Mouse (Mus musculus) embryonic fibroblast, embryonic 13.5 days (primary cell): ENCODE measurements at regions not wholly inside any gene's neighbourhood (a gene's known extent, or its start where the extent isn't known, plus 50 kb on each side); places are given as distances from the start of the nearest gene placed in this dataset.

ENCODE experiments used
- H3K27ac ChIP-seq: 2 replicates; pipeline ENCODE4 v1.5.1; 2012; ENCODE audit warnings: low read length, control low read depth, inconsistent platforms; ENCODE audit not compliant: insufficient read depth
- H3K4me1 ChIP-seq: 2 replicates; pipeline ENCODE4 v1.6.1; 2011; ENCODE audit warnings: low read length; ENCODE audit not compliant: control insufficient read depth, insufficient read depth
- H3K4me3 ChIP-seq: 2 replicates; pipeline ENCODE4 v1.5.1; 2011; ENCODE audit warnings: mild to moderate bottlenecking, control low read depth, low read length; ENCODE audit not compliant: insufficient read depth
- CTCF ChIP-seq: IDR thresholded peaks from 2 replicates; pipeline ENCODE4 v1.5.1; 2011; ENCODE audit warnings: mild to moderate bottlenecking, control low read depth, low read length, moderate library complexity, borderline replicate concordance; ENCODE audit not compliant: insufficient read depth
- POLR2A ChIP-seq: IDR thresholded peaks from 2 replicates; pipeline ENCODE4 v1.6.1; 2011; ENCODE audit warnings: low read depth, mild to moderate bottlenecking, control low read depth, low read length, moderate library complexity

DNA sequence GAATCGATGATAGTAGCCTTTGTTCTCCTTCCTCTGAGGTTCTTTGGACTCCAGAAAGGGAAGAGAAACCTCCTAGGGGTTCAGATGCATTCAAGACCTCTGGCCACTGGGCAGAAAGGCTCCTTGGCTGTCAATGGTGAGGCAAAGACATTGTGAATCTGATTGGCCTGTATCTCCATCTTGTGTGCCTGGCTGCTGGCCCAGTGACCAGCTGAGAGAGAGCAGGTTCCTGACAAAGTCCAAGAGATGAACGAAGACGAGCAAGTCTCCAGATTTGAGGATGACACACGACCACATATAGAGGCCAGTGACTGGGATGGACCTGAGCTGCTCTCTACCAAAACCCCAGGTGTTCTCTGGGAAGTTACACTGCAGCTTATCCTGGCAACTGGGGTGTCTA lies 305.4 kb upstream of the Zmiz1 start:
- Histone ChIP-seq H3K4me3 (no peak overlapping the region), H3K27ac (no peak overlapping the region), H3K4me1 (no peaks in the 10 kb centered on the region; the same call in 1 of the 2 replicates)
- TF ChIP-seq POLR2A = no peak
- TF ChIP-seq CTCF = no peak

DNA sequence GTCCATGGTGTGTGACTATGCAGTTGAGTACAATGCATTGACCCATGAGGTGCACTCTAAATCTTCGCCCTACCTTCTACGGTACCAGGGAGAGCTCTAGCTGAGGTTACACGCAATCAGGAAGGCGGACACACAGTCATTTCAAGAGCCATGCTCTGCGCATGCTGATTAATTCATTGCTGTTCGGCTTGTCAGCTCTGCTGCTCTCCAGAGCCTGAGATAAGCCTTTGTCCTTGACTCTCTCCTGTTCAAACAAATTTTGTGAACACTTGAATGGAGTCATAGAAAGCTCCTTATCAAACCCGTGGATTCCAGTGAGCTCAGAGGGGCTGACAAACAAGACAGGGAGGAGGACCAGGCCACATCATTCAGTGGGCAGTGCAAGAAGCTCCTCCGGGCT lies 304.8 kb upstream of the Zmiz1 start:
- H3K4me3 ChIP-seq = no peak overlapping the region
- TF ChIP-seq POLR2A = no peak
- no peak for TF ChIP-seq CTCF
- no peaks in the 10 kb centered on the region; the same call in 1 of the 2 replicates for H3K4me1 ChIP-seq
- no peak overlapping the region for H3K27ac ChIP-seq

DNA sequence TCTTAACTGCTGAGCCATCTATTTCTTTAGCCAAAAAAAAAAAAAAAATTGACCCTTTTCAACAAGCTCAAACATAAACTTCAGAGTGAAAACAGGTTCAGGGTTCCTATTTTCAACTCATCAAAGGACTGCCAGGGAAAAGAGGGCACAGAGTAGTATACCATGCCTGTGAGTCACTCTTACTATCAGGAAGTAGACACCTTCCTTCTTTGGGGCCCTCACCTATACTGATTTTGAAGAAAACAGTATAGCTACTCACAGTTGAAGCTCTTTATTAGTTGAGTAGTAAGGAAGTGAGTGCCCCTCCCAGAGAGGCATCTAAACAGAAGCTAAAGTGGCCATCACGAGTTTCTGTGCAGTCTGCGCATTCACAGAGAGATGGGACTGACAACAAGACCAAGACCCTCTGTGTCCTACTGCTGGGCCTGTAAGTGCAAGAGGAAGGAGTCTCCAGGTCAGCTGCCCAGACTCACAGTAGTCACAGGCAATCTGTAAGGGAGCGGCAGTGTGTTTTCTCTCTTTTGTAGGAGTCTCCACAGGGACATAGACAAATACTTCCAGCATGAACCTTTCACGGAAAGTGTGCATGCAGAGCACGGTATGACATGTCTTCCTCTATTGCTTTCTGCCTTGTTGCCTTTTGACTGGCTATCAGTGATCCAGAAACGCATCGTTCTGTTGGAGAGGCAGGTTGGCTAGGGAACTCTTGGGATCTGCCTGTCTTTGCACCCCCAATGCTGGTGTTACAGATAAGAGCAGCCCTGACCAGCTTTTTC lies 303.8 kb upstream of the Zmiz1 start:
- Histone ChIP-seq H3K4me3 (no peak overlapping the region), H3K4me1 (no peaks in the 10 kb centered on the region; the same call in 1 of the 2 replicates), H3K27ac (no peak overlapping the region)
- no peak for TF ChIP-seq POLR2A
- no peak for TF ChIP-seq CTCF

DNA sequence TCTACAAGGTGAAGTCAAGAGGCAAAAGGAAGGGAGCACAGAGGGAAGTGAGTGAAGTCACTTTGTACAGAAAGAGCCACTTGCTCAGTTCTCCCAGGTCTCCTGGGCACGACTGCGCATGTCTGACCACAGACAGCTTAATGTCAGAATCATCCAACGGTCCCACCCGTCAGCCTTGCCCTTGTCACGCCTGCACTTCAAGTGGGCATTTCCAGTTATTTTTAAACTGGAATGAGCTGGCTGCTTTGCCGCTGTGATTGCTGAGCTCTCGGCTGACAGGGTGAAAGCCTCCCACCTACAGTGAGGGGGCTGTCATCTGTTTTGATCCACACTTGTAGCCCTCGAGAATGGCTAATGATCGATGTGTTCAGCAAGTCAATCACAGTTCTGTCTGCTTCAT lies 302.8 kb upstream of the Zmiz1 start:
- TF ChIP-seq CTCF (no peak), POLR2A (no peak)
- no peak overlapping the region for H3K27ac ChIP-seq

DNA sequence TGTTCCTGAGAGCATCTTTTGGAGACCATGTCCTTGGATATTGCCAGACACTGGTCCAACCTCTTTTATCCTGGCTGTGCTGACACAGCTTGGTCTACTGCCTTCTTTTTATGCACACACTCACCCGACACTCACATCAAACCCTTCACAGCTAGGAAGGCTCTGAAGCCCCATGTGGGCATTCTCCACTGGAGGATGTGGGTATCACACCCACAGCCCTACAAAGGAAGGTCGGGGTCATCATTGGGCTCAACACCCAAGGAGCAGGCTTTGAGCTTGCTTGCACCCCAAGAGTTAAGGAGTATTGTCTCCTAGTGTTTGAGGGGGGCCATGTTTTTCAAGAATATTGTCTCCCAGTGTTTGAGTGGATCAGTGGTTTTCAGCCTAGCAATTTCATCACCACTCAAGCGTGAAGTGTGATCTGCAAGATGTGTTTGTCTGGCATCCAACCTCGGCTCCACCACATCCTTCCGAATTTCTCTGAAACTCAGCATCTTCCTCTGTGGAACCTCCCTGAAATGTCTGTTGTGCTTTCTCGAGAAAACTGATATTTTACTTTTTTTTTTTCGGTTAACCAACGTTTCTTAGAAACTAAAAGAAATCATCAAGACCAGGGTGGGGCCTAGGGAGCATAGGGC lies 297.2 kb upstream of the Zmiz1 start:
- Histone ChIP-seq H3K4me1 (no peaks in the 10 kb centered on the region), H3K4me3 (no peak overlapping the region), H3K27ac (no peak overlapping the region)
- TF ChIP-seq CTCF (no peak), POLR2A (no peak)

More for the DNA sequence above, 302.8 kb upstream of the Zmiz1 start:
- Histone ChIP-seq H3K4me3 (no peak overlapping the region), H3K4me1 (no peaks in the 10 kb centered on the region; the same call in 1 of the 2 replicates)

DNA sequence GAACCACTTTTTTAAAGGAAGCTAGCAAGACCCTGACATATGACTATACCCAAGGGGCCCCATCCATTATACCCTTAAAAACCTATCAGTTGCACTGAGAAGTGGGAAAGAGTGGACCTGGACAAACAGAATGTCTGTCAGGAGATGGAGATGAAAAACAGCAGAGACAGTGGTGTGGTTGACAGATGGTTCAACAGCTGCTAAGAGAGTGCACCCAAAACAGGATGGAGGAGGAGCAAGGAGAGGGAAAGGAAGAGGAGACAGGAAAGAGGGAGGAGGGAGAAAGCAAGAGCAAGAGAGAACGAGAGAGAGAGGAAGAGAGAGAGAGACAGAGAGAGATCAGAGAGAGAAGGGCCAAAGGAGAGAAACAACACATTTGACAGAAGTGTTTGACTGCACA lies 292.8 kb upstream of the Zmiz1 start:
- Histone ChIP-seq H3K4me1 (no peaks in the 10 kb centered on the region), H3K27ac (no peak overlapping the region), H3K4me3 (no peak overlapping the region)
- TF ChIP-seq CTCF (no peak), POLR2A (no peak)

DNA sequence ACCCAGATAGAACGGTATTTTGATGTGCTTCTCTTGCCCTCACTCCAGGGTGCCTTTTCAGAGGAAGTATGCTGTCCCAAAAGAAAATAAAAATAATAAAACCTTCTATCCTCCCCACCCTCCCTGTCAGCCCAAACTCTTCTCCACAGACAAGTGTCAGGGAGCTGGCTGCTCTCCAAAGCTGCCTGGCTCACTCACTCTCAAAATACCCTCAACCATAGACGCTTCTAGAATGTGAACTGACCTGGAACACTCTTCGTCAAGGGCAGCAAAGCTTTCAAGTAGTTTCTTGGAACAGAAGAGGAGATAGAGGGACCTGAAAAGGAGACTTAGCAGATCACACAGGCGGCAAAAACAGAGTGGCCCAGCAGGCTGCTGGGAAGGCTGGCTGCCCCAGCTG lies 291.4 kb upstream of the Zmiz1 start:
- Histone ChIP-seq H3K4me3 (no peak overlapping the region), H3K27ac (no peak overlapping the region), H3K4me1 (no peaks in the 10 kb centered on the region)
- TF ChIP-seq CTCF (no peak), POLR2A (no peak)

DNA sequence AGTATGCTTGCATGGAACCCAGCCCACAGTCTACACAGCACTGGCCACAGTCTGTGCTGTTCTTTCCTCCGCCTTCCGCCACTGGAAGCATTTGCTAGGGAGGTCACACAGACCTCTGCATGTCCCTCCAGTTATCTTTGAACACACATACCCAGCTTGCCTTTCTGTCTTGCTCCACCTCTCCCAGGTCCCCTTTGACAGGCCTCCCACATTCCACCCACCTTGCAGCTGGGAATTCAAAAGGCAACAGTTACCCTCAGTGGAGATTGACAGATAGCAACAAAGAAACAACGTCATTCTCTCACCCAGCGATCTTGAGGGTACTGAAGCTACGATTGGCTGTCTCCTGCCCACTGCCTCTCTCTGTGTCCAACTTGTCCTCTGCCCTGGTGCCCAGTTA lies 290.7 kb upstream of the Zmiz1 start:
- TF ChIP-seq POLR2A (no peak), CTCF (no peak)
- H3K4me1 ChIP-seq = no peaks in the 10 kb centered on the region
- no peak overlapping the region for H3K4me3 ChIP-seq
- no peak overlapping the region for H3K27ac ChIP-seq

DNA sequence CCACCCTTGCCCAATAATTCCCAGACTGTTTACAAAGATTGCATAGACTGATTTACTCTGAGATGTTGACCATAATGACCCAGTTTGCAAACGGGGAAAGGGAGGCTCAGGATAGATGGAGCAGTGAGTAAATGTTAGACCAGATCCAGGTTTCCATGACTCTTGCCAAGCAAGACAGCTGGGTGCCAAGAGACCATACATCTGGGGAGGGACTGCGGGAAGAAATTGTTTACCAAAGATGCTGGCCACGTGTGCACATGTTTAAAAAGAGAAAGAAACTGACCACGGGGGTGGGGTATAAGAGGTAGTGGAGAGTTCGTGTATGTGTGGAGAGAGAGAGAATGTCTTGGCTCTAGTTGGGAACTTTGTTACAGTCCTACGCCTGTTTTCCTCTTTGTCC lies 285.7 kb upstream of the Zmiz1 start:
- H3K4me1 ChIP-seq = 0 out of 2 replicates have a peak, but pooled peaks cover 9% of the 10 kb centered on the region

DNA sequence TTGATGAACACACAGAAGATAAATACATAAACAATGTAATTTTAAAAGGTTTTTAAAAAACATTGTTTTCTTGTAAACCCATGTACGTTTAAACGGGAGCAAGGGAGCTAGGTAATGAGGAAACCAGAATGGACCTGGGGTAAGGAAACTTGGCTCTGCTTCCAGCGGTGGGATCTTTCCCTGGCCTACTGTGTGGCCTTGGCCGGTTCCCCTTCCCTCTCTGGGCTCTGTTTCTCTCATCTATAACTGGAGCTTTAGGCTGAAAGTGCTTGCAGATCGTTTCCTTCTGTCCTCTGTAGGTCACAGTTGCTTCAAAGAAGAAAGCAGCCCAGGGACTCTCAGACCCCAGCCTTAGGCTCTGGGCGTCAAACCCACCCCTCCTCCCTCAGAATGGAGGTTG lies 285.1 kb upstream of the Zmiz1 start:
- Histone ChIP-seq H3K4me3 (no peak overlapping the region), H3K27ac (no peak overlapping the region), H3K4me1 (0 out of 2 replicates have a peak, but pooled peaks cover 9% of the 10 kb centered on the region)
- TF ChIP-seq POLR2A (no peak), CTCF (no peak)

More for the DNA sequence above, 285.7 kb upstream of the Zmiz1 start:
- Histone ChIP-seq H3K4me3 (no peak overlapping the region), H3K27ac (no peak overlapping the region)
- TF ChIP-seq CTCF (no peak), POLR2A (no peak)
